Mouse (Mus musculus) ES-E14 (cell line): ENCODE measurements at regions not wholly inside any gene's neighbourhood (a gene's known extent, or its start where the extent isn't known, plus 50 kb on each side); places are given as distances from the start of the nearest gene placed in this dataset.

Source experiments
- HCFC1 ChIP-seq: IDR thresholded peaks from 2 replicates; pipeline ENCODE4 v1.6.1; 2012; ENCODE audit warnings: low read length, inconsistent platforms, borderline replicate concordance; ENCODE audit not compliant: insufficient read depth
- MAFK ChIP-seq: IDR thresholded peaks from 2 replicates; pipeline ENCODE4 v1.6.1; 2014; ENCODE audit warnings: mild to moderate bottlenecking, low read depth, low read length, inconsistent platforms; ENCODE audit not compliant: insufficient read depth
- ZC3H11A ChIP-seq: IDR thresholded peaks from 2 replicates; pipeline ENCODE4 v1.6.1; 2012; ENCODE audit warnings: low read depth, mild to moderate bottlenecking, inconsistent platforms, low read length, borderline replicate concordance

DNA sequence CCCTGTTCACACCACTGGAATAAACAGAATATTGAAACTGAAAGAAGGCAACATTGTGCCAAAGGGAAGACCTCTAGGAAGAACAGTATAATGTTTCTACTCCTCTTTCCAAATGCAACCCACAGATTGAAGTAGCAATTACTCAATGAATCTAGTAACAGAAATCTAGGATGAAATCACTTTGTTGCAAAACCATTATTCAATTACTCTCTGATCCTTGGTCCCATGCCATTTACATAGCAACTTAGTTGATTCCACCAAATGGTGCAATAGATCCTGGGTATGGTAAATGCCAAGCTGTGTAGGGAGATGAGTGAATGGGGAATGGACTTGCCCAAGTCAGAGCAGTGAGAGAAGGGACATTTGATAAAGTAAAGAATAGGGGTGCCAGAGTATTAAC lies 545.8 kb upstream of the Cpeb2 start:
- TF ChIP-seq HCFC1 (no peak), MAFK (no peak), ZC3H11A (no peak)
